Mouse (Mus musculus): ENCODE data around the gene Serbp1.

- no peak for TF ChIP-seq CTCF (IDR thresholded peaks at IDR 0.05; ENCODE audit: borderline replicate concordance, extremely low read depth, insufficient read depth, insufficient read length)
- no peak for TF ChIP-seq POLR2A (IDR thresholded peaks at IDR 0.05; ENCODE audit: borderline replicate concordance, extremely low read depth, insufficient read depth, insufficient read length, poor library complexity, severe bottlenecking)
Observed at GRCm38 (mm10) chr6:67195148-67195611, 42.8 kb upstream of the Serbp1 start.

Measured in brain, embryonic 14.5 days (tissue).